Mouse (Mus musculus) CH12.LX (cell line): ENCODE measurements around the gene Dpy19l2. TPM values are rescaled to one million over a fixed set of nuclear protein-coding genes. Genes with fewer than 3 reads are reported as not detected.

Source experiments
- DNase-seq: peaks from one replicate; pipeline ENCODE4 v3.0.0-alpha.2; 2013; ENCODE audit errors: extremely low read depth
- H3K27ac ChIP-seq: 2 replicates; pipeline ENCODE4 v1.5.1; 2012; ENCODE audit warnings: low read depth, mild to moderate bottlenecking, control low read depth, moderate library complexity; ENCODE audit not compliant: insufficient read depth
- H3K27me3 ChIP-seq: replicated peaks from 2 replicates; pipeline ENCODE3; 2012; ENCODE audit warnings: inconsistent platforms
- H3K36me3 ChIP-seq, 2 experiments: replicated peaks in 1 of 2; 2 replicates each; pipeline versions ENCODE3 to v1.6.1; 2012; ENCODE audit warnings: inconsistent platforms in 1 of 2, low read length in 1 of 2, mild to moderate bottlenecking in 1 of 2, mixed read lengths in 1 of 2, moderate library complexity in 1 of 2; ENCODE audit not compliant: control insufficient read depth in 1 of 2, insufficient read depth in 1 of 2
- H3K4me1 ChIP-seq, 2 experiments: 2 replicates each; pipeline ENCODE4 v1.6.1; 2012; ENCODE audit warnings: inconsistent platforms in 1 of 2, moderate library complexity in 1 of 2; ENCODE audit not compliant: insufficient read depth in 2 of 2, control insufficient read depth in 1 of 2
- H3K4me2 ChIP-seq: 2 replicates; pipeline ENCODE4 v1.6.1; 2012; ENCODE audit warnings: low read depth, mild to moderate bottlenecking, control low read depth; ENCODE audit not compliant: poor library complexity, insufficient read depth, severe bottlenecking
- H3K4me3 ChIP-seq, 3 experiments: fragments of 150-350 bp in 1 of 3; sonication (generic) in 1 of 3; replicated peaks in 1 of 3; 2 replicates each; pipeline versions ENCODE3 to v1.5.1; 2011 to 2012; ENCODE audit warnings: low read depth in 2 of 3, low read length in 2 of 3, mild to moderate bottlenecking in 2 of 3, moderate library complexity in 2 of 3, control low read depth in 1 of 3, improper control_type of control experiment in 1 of 3, inconsistent platforms in 1 of 3, mixed read lengths in 1 of 3; ENCODE audit not compliant: poor library complexity in 1 of 3
- H3K79me2 ChIP-seq: replicated peaks from 2 replicates; pipeline ENCODE4 v1.6.1; 2012; ENCODE audit warnings: mild to moderate bottlenecking, moderate library complexity; ENCODE audit not compliant: control insufficient read depth, poor library complexity, insufficient read depth, severe bottlenecking; ENCODE audit errors: extremely low read depth
- H3K9ac ChIP-seq: 2 replicates; pipeline ENCODE4 v1.6.1; 2012; ENCODE audit warnings: low read depth, mild to moderate bottlenecking, control low read depth, moderate library complexity; ENCODE audit not compliant: insufficient read depth
- H3K9me3 ChIP-seq: replicated peaks from 2 replicates; pipeline ENCODE3; 2012; ENCODE audit warnings: low read length, inconsistent platforms, mixed read lengths
- ELF1 ChIP-seq: IDR thresholded peaks from 2 replicates; pipeline ENCODE4 v1.6.1; 2014; ENCODE audit warnings: low read depth, mild to moderate bottlenecking, inconsistent platforms, low read length, improper control_type of control experiment
- EP300 ChIP-seq: IDR thresholded peaks from 2 replicates; pipeline ENCODE4 v1.6.1; 2011; ENCODE audit warnings: low read length, improper control_type of control experiment
- ETS1 ChIP-seq: conservative IDR thresholded peaks from 2 replicates; pipeline ENCODE4 v1.6.1; 2012; ENCODE audit warnings: low read depth, mild to moderate bottlenecking, inconsistent platforms, low read length, improper control_type of control experiment, moderate library complexity
- HCFC1 ChIP-seq: IDR thresholded peaks from 2 replicates; pipeline ENCODE4 v1.6.1; 2012; ENCODE audit warnings: low read depth, mild to moderate bottlenecking, inconsistent platforms, low read length, improper control_type of control experiment
- KAT2A ChIP-seq: IDR thresholded peaks from 2 replicates; pipeline ENCODE4 v1.6.1; 2012; ENCODE audit warnings: low read length, improper control_type of control experiment, inconsistent platforms; ENCODE audit not compliant: insufficient replicate concordance
- MAX ChIP-seq: IDR thresholded peaks from 2 replicates; pipeline ENCODE4 v1.6.1; 2011; ENCODE audit warnings: low read length, improper control_type of control experiment
- MYC ChIP-seq: IDR thresholded peaks from 2 replicates; pipeline ENCODE4 v1.6.1; 2011; ENCODE audit warnings: low read depth, mild to moderate bottlenecking, improper control_type of control experiment, low read length
- NELFE ChIP-seq: IDR thresholded peaks from 2 replicates; pipeline ENCODE4 v1.6.1; 2011; ENCODE audit warnings: low read depth, low read length, improper control_type of control experiment
- PAX5 ChIP-seq: IDR thresholded peaks from 2 replicates; pipeline ENCODE4 v1.6.1; 2012; ENCODE audit warnings: low read length, inconsistent platforms, mixed read lengths
- POLR2A ChIP-seq: IDR thresholded peaks from 2 replicates; pipeline ENCODE4 v1.6.1; 2011; ENCODE audit warnings: low read depth, mild to moderate bottlenecking, improper control_type of control experiment, low read length
- RAD21 ChIP-seq: IDR thresholded peaks from 2 replicates; pipeline ENCODE4 v1.6.1; 2011; ENCODE audit warnings: low read depth, mild to moderate bottlenecking, low read length, improper control_type of control experiment, moderate library complexity
- SIN3A ChIP-seq: IDR thresholded peaks from 2 replicates; pipeline ENCODE4 v1.6.1; 2012; ENCODE audit warnings: low read length, improper control_type of control experiment, inconsistent platforms
- TBP ChIP-seq: conservative IDR thresholded peaks from 2 replicates; pipeline ENCODE4 v1.6.1; 2011; ENCODE audit warnings: low read depth, low read length, improper control_type of control experiment
- TCF12 ChIP-seq: IDR thresholded peaks from 2 replicates; pipeline ENCODE4 v1.6.1; 2014; ENCODE audit warnings: low read depth, mild to moderate bottlenecking, inconsistent platforms, low read length, improper control_type of control experiment
- ZC3H11A ChIP-seq: IDR thresholded peaks from 2 replicates; pipeline ENCODE4 v1.6.1; 2012; ENCODE audit warnings: low read depth, mild to moderate bottlenecking, inconsistent platforms, low read length, improper control_type of control experiment
- ZNF384 ChIP-seq: IDR thresholded peaks from 2 replicates; pipeline ENCODE4 v1.6.1; 2012; ENCODE audit warnings: low read depth, low read length, improper control_type of control experiment, inconsistent platforms
- dilution Hi-C: fragments of 300-500 bp; cut with MboI; formaldehyde crosslinking; loops from 2 replicates; pipeline ENCODE4 v1.14.3; 2020; ENCODE audit warnings: low sequenced_read_pairs; ENCODE audit not compliant: extremely low pct_unique_long_range_greater_than_20kb, extremely low pct_ligation_motif_present
- in situ Hi-C: fragments of 300-500 bp; cut with MboI; formaldehyde crosslinking; loops from 3 replicates; pipeline ENCODE4 v1.14.3; 2019; ENCODE audit warnings: low sequenced_read_pairs, low pct_ligation_motif_present, low pct_unique_long_range_greater_than_20kb, mixed read lengths
- polyA plus RNA-seq: library from polyadenylated mRNA; unstranded; fragments of >175 nt; gene quantifications from 2 replicates; pipeline ENCODE4 v1.2.1, GENCODE M21; 2012; ENCODE audit warnings: low read depth; ENCODE audit not compliant: insufficient read length
- total RNA-seq, 2 experiments: library from RNA; depleted of rRNA; stranded (reverse); fragments of 300-350 nt in 1 of 2; fragments of >200 nt in 1 of 2; gene quantifications; 2 replicates each; pipeline ENCODE4 v1.2.3; 2012 to 2014

The Dpy19l2 gene
- total RNA-seq (2012; rRNA removed) = not detected in 2 replicates
- not detected in 2 replicates for total RNA-seq (2014; rRNA removed)
- not detected in 2 replicates for polyA plus RNA-seq

DNA sequence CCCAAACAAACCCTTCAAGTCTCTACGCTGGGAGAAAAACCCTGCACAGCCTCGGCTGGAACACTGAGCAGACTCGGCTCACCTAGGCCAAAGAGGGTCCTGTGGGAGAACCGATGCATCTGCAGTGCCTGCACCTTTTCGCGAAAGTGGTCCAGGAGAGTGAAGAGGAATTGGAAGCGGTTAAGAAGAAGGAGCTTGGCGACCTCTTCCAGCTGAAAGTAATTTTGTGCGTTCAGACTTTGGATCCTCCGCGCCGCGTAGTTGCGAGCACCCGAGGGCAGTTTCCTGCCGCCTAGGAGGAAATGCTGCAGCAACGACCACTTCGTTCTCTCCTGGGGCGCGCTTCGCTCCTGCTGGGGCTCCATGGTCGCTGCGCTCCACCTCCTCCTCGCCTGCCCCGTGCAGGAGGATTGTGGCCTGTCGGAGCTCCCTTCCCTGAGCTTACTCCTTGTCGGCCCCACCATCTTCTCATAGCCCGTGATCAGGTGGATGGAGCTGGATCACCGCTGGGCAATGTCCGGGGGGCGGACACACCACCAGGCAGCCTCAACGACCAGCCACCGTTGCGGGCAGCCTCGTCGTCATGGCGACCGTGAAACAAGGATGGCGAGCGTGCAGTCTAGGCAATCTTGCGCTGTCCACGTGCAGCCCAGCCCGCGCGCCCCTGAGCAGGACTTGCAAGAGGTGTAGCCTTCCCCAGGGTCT lies at the start of gene Dpy19l2:
Gene Dpy19l2 (minus strand): TSS at position 594 of the 705 bp plus-strand sequence.
- no peak for DNase-seq
- no peaks in the 10 kb centered on the region for H3K9me3 ChIP-seq
- no peak within 1 kb of the TSS for H3K4me3 ChIP-seq
- TF ChIP-seq RAD21 (no peak), PAX5 (no peak), MYC (no peak), ZNF384 (no peak), ZC3H11A (no peak), KAT2A (no peak), EP300 (no peak), SIN3A (no peak)
- H3K79me2 ChIP-seq = no peaks in the 10 kb centered on the region
- dilution Hi-C loops (no loop called here), in situ Hi-C loops (loop anchor here (25.0 kb wide), 1 partner anchor 341 kb away; no protein-coding TSS in a partner anchor)
- no peaks in the 10 kb centered on the region for H3K36me3 ChIP-seq
- no peak within 1 kb of the TSS for H3K9ac ChIP-seq
- H3K27ac ChIP-seq = no peak within 1 kb of the TSS
- H3K27me3 ChIP-seq = no peaks in the 10 kb centered on the region
- H3K4me2 ChIP-seq = no peak within 1 kb of the TSS
- H3K4me1 ChIP-seq = no peaks in the 10 kb centered on the region

DNA sequence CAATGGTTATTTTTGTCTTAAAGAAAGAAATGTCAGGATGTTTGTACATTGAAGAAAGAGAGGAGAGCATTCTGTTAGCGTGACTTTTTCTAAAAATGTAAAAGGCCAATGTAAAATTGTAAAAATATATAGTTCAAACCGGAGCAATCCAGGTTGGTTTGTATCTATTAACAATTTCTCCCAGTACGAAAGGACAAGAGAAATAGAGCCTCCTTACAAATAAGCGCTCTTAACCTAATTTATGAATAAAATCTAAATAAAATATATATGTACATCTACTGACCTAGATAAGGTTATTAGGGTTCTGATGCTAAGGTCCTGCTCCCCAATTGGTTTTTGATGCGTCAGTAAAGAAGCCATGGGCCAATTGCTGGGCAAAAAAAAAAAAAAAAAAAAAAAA lies 48.9 kb upstream of the Dpy19l2 start:
- H3K36me3 ChIP-seq = no peaks in the 10 kb centered on the region
- H3K4me2 ChIP-seq = no peak overlapping the region
- TF ChIP-seq TBP (no peak), TCF12 (no peak), MAX (no peak), RAD21 (no peak), ELF1 (no peak), NELFE (no peak), POLR2A (no peak), HCFC1 (no peak), ETS1 (no peak)
- no peaks in the 10 kb centered on the region for H3K9me3 ChIP-seq
- no peaks in the 10 kb centered on the region for H3K79me2 ChIP-seq
- dilution Hi-C loops (no loop called here), in situ Hi-C loops (no loop called here)
- no peak overlapping the region for H3K4me3 ChIP-seq
- DNase-seq = no peak
- H3K27ac ChIP-seq = no peak overlapping the region
- no peaks in the 10 kb centered on the region for H3K4me1 ChIP-seq
- no peak overlapping the region for H3K9ac ChIP-seq
- no peaks in the 10 kb centered on the region for H3K27me3 ChIP-seq
